Mouse (Mus musculus): Measurements from ENCODE around the gene Eya3. TPM values are rescaled to one million over a fixed set of nuclear protein-coding genes. Genes with fewer than 3 reads are reported as not detected.

The Eya3 gene
- polyA plus RNA-seq, 1 experiment from 2014 or later, result 33.4 TPM

Other genes starting within 250 kb of the Eya3 start
- 25.6 and 27.3 TPM in 2 replicates for gene Phactr4, start 216.5 kb upstream of the Eya3 start, polyA plus RNA-seq (2015; fragmentation: Nextera tagmentation; extraction: Ambion mirVana)
- gene Med18, start 175.1 kb upstream of the Eya3 start, polyA plus RNA-seq (2015; fragmentation: Nextera tagmentation; extraction: Ambion mirVana), result 25.2 and 25.6 TPM in 2 replicates
- gene Sesn2, start 128.5 kb upstream of the Eya3 start, polyA plus RNA-seq (2015; fragmentation: Nextera tagmentation; extraction: Ambion mirVana), result 19.4 and 20.3 TPM in 2 replicates
- 1,106 and 1,152 TPM in 2 replicates for gene Atpif1, start 105.3 kb upstream of the Eya3 start, polyA plus RNA-seq (2015; fragmentation: Nextera tagmentation; extraction: Ambion mirVana)
- gene Dnajc8, start 103.4 kb upstream of the Eya3 start, polyA plus RNA-seq (2015; fragmentation: Nextera tagmentation; extraction: Ambion mirVana), result 166 and 167 TPM in 2 replicates
- 0.62 and 1.1 TPM in 2 replicates for gene Ptafr, start 74.9 kb upstream of the Eya3 start, polyA plus RNA-seq (2015; fragmentation: Nextera tagmentation; extraction: Ambion mirVana)
- 4.4 and 7.5 TPM in 2 replicates for gene Xkr8, start 93.6 kb downstream of the Eya3 start, polyA plus RNA-seq (2015; fragmentation: Nextera tagmentation; extraction: Ambion mirVana)
- 10.0 and 11.9 TPM in 2 replicates for gene Smpdl3b, start 118.3 kb downstream of the Eya3 start, polyA plus RNA-seq (2015; fragmentation: Nextera tagmentation; extraction: Ambion mirVana)
- gene Rpa2, start 129.3 kb downstream of the Eya3 start, polyA plus RNA-seq (2015; fragmentation: Nextera tagmentation; extraction: Ambion mirVana), result 108 and 113 TPM in 2 replicates
- 0.91 and 1.7 TPM in 2 replicates for gene Themis2, start 157.4 kb downstream of the Eya3 start, polyA plus RNA-seq (2015; fragmentation: Nextera tagmentation; extraction: Ambion mirVana)
- gene Ppp1r8, start 204.2 kb downstream of the Eya3 start, polyA plus RNA-seq (2015; fragmentation: Nextera tagmentation; extraction: Ambion mirVana), result 62.6 and 66.5 TPM in 2 replicates
- 55.9 and 57.7 TPM in 2 replicates for gene Stx12, start 245.5 kb downstream of the Eya3 start, polyA plus RNA-seq (2015; fragmentation: Nextera tagmentation; extraction: Ambion mirVana)